Mouse (Mus musculus): ENCODE measurements around the gene Tcea3.

Tcea3 gene

DNA sequence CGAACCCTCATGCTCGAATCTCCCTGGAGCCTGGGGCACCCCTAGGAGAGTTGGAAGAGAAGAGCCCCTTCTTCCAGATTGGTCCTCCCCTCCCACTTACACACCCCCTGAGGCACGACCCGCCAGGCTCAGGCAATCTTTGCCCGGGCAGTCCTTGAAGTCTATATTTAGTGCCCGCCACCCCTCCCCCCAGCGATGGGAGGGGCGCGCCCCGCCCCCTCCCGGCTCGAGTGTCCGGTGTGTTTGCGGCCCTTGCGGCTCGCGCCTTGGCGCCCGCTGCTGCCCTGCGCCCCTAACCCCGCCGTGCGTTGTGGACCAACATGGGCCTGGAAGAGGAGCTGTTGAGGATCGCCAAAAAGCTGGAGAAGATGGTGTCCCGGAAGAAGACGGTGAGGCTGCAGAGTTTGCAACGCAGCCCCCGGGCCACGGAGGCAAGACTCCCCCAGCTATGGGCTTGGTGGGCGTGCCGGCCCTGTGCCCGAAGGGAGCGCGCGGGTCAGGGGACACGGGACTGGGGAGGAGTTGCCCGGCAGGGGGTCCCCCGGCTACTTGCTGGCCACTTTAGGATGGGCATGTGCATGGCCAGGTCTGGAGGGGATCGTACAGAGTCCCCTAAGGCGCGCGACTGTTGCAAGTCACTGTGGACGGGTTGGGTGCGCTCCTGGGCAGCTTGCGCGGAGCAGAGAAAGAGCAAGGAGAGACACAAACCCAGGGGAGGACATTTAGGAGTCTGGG lies at the start of gene Tcea3:
Tcea3 (plus strand) TSS at position 1 of the 735 bp plus-strand sequence.
- peak; percentile 66 for DNase-seq (ENCODE audit: inconsistent ontology term)

DNA sequence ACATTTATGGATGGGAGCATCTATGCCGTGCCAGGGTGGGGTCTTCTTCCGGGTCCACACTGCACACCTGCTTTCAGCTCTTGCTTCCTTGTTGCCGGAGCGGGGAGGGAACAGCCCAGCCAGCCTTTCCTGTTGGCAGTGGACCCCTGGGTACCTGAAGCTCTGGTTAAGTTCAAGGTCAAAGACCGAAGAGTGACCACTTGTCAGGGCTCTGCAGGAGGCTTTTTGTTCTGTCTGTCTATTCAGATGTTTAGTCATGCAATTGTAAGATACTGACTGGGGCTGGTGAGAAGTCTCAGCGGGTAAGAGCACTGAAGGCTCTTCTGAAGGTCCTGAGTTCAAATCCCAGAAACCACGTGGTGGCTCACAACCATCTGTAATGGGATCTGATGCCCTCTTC lies 48.7 kb upstream of the Tcea3 start:
- DNase-seq (ENCODE audit: inconsistent ontology term), result no peak

DNA sequence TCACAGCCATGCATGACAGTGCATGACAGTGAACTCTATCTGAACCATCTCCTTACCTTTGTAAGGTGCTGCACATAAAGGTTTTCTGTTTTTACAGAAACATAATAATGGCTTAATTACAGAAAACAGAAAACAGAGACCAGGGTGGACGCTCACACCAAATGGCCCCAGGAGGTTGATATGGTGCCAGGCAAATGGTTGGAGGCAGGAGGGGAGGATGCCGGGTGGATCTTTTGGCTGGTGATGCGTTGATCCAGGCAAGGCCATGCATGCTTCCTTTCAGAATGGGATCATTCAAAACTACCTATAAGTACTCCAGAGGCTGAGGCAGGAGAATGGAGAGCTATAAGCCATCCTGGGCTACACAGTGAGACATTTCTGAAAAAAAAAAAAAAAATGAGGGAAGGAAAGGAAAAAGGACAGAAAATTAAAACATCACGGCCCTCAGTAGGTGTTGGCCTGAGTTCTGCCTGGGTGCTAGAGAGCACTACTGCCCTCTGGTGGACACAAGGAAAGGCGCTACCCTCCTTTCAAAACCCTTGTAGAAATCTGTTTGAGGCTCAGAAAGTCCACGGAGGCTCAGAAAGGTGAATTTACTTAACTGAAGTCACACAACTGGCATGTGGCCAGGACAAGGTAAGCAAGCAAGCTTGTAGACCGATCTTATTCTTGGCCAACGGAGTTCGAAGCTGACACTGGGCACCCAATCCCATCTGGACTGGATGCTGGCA lies 47.8 kb upstream of the Tcea3 start:
- no peak for DNase-seq (ENCODE audit: inconsistent ontology term)

DNA sequence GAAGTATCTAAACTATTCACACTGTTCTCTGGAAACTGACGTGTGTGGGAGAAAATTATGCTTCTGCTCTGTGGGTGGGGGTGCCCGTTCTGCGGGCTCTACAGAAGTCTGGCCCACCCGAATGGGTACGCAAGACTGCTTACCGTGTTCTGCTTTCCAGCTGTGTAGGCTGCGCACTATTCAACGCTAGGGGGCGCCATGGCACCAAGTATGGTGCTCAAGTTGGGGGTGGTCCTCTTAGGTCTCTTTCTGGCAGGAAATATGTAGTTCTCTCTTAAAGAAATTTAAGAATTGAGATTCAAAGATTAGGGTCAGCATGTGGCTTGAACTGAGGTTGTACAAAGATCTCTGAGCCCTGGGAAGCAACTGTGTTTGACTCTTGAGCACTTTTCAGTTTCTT lies 45.0 kb upstream of the Tcea3 start:
- DNase-seq (ENCODE audit: inconsistent ontology term), result peak; percentile 53

DNA sequence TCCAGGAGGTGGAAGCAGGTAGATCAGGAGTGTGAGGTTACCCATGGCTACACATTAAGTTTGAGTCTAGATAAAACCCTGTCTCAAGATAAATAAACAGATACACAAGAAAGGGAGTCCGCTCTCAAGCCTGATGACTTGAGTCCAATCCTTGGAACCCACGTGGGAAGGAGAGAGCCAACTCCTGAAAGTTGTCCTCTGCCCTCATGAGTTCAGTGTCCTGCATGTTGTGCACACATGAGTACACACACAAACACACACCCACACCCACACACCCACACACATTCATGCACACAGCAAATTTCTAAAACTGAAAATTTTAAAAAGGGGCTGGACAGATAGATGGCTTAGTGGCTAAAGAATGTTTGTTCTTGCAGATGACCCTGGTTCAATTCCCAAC lies 42.8 kb upstream of the Tcea3 start:
- DNase-seq (ENCODE audit: inconsistent ontology term), result no peak

DNA sequence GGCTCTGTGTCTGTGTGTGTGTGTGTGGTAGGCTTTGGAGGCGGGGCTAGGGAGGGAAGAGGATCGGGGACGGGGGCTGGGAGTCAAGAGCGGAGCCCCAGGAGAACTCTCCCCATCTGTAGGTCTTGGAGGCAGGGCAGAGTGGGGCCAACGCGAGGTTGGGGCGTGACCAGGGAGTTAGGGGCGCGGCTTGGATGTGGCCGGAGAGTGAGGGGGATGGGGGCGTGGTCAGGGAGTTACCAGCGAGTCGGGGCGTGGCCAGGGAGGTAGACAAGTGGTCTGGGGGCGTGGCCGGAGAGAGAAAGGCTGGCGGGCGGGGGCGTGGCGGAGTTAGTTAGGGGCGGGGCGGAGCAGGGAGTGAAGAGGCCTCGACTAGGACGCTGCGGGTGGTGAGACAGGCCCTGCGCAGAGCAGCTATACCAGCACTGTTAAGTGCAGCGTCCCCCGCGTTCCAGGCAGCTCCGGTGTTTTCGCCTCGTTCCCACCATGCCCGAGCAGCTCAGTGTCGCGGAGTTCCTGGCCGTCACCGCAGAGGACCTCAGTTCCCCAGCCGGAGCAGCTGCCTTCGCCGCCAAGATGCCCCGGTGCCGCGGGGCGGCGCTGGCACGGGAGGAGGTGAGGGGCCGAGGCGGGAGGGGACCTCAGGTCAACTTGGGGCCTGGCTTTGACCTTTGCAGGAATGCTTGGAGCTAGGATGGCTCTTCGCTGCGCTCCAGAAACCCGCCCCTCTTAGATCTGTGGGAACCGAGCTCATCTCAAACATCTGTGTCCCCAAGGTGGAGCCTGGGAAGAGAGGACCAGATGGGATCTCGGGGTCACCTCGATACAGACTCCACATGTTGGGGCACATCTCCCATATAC lies 41.3 kb upstream of the Tcea3 start, which contains the start of gene Asap3:
Asap3 (plus strand) TSS at position 333 of the 861 bp plus-strand sequence.
- peak; percentile 99 for DNase-seq (ENCODE audit: inconsistent ontology term)

DNA sequence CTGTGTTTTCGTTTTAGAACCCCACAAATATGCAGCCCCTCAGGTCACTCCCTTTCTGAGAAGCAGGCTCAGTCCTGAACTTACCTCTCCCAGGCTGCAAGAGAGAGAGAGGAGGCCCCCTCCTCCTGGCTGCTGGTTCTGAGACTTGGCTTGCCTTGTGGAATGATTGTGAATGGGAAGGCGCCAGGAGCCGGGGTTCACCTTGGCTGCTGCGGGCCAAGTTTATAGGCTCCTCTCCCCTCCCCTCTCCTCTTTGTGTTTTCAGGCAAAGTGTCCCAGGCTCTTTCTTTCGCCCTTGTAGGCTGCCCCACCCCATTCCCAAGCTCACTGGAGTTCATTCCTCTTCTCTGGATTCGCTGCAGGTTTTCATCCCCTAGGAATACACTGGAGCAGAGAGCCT lies 40.6 kb upstream of the Tcea3 start:
- peak; percentile 20 for DNase-seq (ENCODE audit: inconsistent ontology term)

DNA sequence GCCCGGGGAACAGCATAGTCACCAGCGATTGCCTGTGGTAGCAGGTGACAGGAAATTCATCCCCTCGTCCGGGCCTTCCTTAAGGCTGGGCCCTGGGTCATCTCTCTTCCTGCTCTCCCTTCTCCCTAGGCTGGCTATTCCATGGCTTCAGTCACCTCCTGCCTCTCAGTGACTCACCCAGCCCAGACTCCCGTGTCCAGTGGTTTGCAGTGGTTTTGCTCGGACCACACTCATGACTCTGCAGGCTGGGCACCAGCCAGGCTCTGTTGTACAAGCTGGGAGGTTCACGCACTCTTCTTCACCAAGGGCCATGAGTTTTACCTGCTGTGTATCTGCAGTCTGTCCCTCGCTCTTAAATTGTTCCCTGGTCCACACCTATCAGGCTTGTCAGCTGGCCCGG lies 36.6 kb upstream of the Tcea3 start:
- DNase-seq (ENCODE audit: inconsistent ontology term), result no peak

DNA sequence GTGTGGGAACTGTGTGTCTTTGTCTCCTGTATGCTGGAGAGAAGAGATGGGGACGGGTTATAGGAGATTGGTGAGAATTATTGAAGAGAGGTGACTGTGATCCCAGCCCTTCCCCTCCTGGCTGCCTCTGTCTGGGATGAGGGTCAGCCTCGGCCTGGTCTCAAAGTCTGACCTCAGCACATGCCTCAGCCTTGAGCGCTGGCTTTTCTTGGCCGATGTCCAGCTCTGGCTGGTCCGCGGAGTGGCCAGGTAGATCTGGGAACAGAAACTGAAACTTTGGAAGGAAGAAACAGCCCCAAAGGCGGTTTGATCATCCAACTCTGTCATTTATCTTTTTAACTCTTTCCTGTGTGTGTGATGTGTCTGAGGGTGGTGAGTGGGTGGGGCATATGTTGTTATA lies 33.9 kb upstream of the Tcea3 start:
- no peak for DNase-seq (ENCODE audit: inconsistent ontology term)

DNA sequence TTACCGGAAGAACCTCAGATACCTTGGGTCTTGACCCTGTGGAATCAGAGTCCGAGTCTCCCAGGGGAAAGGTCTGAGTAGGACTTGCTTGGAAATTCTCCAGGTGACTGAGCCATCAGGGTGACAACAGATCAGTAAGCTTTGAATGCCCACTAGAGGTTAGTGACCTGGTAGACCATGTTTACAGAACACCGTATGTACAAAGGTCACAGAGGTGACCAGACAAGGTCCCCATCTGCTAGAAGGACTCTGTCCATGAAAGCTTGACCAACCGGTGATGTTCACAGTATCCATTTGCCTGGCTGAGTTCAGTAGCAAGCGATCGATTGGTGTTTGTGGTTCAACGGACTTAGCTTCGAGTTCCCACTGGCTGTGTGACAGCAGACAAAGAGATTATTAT lies 32.7 kb upstream of the Tcea3 start:
- DNase-seq (ENCODE audit: inconsistent ontology term), result no peak

DNA sequence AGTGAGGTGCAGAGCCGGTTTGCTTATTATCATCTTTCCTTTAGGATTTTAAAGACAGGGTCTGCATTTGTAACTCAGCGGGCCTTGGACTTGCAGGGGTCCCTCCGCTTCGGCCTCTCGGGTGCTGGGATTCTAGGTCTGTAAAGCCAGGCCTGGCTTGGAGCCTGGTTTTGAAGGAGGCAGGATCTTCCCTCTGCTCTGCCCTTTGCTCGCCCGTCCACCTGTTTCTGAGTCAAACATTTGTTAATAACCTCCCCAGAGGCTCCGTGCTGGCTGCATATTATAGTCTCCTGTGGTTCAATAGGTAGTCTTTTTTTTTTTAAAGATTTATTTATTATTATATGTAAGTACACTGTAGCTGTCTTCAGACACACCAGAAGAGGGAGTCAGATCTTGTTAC lies 32.0 kb upstream of the Tcea3 start:
- DNase-seq (ENCODE audit: inconsistent ontology term), result no peak

DNA sequence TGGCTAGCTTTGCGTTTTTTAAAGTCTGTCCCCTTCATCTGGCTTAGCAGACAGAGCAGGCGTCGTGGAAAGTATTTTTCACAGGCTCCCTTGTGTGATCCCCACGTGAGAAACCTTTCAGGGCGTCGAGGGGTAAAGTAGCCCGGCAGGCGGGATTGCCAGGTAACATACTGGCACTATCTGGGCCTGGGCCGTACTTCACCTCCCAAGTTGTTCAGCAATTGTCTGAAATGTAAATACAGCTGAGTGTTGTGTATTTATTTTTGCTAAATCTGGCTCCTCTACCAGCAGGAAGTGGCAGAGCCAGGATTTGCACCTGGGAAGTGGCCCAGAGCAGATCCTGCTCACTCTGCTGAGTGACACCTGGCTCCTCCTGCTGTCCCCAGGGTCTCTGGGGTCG lies 30.5 kb upstream of the Tcea3 start:
- no peak for DNase-seq (ENCODE audit: inconsistent ontology term)

DNA sequence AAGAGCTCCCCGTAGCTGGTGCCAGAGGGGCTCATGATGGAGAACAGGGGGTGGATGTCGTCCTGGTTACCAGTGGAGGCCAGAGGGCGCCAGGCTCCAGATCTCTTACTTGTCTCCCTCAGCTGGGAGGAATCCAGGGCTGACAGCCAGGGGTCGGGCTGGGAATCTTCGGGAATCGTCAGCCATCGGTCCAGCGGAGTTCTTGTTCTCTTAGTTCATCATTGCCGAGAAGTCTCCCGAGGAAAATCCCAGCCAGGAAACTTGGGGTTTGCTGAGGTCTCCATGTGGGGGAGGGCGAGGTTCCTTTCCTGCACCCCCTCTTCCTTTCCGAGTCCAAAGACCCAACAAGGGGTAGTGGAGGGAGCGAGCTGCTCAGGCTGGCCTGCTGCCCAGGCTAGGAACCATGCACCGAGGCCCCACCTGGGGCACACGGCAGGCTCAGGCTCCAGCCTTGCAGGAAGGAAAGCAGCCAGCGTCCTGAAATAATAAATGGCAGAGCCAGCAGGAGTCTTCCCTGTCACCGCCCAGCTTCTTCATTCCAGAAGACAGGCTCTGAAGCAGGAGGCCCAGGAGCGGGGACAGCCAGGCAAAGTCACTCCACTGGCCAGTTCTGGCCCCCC lies 28.8 kb upstream of the Tcea3 start:
- peak; percentile 76 for DNase-seq (ENCODE audit: inconsistent ontology term)

DNA sequence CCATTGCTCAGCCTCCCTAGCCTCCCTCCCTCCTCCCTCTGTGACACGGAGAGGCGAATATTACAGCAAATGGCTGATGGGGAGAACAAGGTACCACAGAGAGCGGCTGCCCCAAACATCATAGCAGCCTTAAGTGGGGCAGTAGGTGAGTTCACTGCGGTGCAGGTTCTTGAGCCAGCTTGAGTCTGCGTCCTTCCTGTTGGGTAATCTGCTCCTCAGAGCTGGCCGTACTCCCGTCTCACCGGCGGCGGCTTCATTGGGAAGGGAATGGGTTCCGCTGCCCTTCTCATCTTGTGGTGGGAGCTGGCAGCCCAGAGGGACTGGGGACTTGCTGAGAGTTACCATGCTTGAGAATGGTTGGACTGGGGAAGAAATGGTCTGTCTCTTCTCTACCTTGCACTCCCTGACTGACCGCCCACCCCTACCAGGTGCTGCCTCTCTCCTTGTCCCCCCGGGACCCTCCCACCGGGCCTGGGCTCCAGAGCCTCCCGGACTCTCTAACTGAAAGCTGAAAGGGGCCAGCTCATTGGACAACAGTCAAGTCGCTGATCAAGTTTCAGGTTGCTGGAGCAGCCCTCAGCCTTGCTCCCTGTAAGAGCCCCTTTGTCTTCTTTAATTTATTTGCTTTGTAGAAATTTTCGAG lies 27.3 kb upstream of the Tcea3 start:
- DNase-seq (ENCODE audit: inconsistent ontology term), result peak; percentile 20

DNA sequence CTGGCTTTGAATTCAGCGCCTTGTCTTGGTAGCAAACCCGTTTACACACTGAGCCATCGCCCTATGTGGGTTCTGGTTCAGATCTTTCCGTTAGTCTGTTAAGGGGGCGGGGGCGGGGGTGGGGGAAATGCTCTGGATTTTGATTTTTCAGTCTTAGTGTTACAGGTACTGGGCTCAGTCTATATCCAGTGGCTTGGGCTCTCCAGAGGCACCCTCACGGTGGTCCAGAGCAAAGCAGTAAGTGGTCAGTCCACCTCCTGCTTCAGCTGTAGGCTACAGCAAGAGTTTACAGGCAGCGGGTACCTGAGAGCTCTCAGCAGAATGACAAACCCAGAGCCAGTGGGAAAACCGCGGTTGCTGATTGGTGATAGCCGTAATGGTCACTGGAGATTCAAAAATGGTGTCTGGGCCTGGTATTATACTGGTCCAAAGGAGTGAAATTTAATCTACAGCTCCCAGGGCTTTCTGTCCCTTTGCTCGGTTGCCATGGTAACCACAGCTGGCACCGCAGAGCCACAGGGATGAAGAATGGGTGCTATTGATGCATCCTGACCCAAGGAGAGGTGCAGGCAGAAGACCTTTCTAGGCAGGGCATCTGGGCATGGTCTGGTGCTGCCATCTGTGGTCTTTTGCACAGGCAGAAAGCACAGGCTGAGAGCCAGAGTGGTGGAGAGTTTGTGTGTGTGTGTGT lies 23.8 kb upstream of the Tcea3 start:
- peak; percentile 45 for DNase-seq (ENCODE audit: inconsistent ontology term)

DNA sequence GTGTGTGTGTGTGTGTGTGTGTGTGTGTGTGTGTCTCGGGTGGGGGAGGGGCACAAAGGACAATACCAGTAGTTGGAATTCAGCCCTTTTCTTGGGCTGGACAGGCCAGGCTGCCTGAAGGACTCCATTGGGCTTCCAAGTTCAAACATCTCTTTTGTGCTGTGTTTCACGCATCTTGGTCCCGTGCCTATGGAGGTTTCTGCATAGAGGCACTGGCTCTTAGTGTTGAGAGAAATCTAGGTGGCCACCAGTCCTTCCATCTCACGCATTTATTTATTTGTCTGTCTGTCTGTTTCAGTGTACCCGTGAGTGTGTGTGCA lies 23.3 kb upstream of the Tcea3 start:
- no peak for DNase-seq (ENCODE audit: inconsistent ontology term)

DNA sequence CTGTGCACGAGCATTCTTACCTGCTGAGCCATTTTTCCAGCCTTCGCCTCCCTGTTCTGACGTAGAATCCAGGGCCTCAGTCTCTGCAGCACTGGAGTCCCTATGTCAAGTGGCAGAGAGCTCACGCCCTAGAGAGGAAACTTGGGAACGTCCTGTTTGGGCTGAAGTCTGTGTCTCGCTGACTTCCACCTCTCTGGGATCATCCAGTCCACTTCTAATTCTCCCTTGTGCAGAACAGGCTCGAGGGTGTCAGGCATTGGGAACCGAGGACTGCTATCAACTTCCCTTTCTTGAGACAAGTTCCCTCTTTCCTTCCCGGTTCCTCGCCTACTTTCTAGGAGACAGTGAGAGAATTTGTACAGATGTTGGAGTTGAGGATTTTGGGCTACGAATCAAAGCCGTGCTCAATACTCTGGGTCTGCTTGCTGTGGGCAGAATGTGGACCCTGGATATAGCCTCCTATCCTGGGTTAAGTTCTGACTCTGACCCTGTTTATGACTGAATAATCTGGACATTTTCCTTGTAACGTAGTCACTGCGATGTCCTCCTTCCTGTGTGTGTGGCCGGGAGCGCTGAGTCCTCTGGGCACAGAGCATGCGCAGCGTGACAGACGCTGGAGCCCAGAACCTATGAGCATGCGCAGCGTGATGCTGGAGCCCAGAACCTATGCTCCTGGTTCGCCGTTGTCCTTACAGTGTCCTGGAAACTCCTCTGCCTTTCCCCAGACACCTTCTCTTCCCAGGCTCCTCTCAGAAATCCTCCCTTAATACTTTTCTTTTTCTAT lies 22.7 kb upstream of the Tcea3 start:
- DNase-seq (ENCODE audit: inconsistent ontology term), result no peak

DNA sequence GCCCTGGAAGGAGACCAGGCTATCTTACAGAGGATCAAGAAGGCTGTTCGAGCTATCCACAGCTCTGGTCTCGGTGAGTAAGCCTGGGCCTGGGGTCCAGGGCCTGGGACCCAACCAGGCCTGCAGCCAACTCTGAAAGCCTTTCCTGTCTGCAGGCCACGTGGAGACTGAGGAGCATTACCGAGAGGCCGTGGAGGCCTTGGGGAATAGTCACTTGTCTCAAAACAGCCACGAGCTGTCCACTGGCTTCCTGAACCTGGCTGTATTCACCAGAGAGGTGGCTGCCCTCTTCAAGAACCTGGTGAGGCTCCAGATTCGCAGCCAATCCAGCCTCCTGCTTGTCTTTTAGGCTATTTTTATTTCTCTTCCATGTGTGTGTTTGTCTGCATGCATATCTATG lies 20.1 kb upstream of the Tcea3 start:
- DNase-seq (ENCODE audit: inconsistent ontology term), result no peak

DNA sequence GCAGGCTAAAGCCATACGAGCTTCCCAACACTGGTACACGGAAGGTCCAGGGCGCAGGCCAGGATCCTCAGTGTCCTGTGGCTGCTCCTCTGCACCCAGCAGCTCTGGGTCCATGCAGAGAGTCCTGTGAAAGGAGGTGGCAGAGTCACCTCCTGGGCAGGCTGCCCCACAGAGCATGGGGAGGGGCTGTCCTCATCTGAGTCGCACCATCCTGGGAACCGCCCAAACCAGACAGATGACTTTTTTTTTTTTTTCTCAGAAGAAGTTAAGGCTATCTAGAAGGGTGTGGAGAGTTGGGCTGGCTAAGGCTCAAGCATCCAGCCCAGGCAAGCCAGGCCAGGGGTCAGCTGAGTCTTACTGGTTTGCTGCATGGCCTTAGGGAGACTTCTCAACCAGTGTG lies 18.9 kb upstream of the Tcea3 start:
- no peak for DNase-seq (ENCODE audit: inconsistent ontology term)

DNA sequence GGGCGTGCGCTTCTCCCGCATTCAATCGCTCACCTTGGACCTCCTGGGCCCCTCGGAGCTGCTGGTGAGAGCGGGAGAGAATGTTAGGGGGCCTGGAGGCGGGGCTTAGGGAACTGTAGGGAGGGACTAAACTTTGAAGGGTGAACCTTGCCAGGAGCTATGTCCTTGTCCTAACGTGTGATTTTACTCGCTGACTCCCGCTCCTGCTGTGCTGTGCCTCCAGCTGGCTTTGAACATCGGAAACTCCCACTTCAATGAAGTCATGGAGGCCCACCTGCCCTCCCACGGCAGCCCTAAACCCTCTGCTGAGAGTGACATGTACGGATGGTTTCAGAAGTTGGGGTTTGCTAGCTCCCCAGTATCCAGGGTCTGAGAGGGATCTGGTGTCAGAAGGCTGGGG lies 8.9 kb upstream of the Tcea3 start:
- no peak for DNase-seq (ENCODE audit: inconsistent ontology term)
